Mouse (Mus musculus) cerebellum, adult 2 months (tissue): ENCODE results near the gene St6galnac3. TPM values are rescaled to one million over a fixed set of nuclear protein-coding genes. Genes with fewer than 3 reads are reported as not detected.
A peak's percentile ranks its signal among the peaks of the same experiment; 100 is the strongest.

ENCODE experiments used
- DNase-seq, 2 experiments: peaks; one replicate each; pipeline ENCODE4 v3.0.0; 2021
- H3K27ac ChIP-seq: fragments of 200-500 bp; 2 replicates; pipeline ENCODE4 v1.5.1; 2012; ENCODE audit warnings: low read length, control low read depth, inconsistent platforms; ENCODE audit not compliant: insufficient read depth
- H3K27me3 ChIP-seq: fragments of 200-500 bp; 2 replicates; pipeline ENCODE4 v1.6.1; 2012; ENCODE audit warnings: inconsistent platforms, mild to moderate bottlenecking, low read length, moderate library complexity; ENCODE audit not compliant: control insufficient read depth, insufficient read depth
- H3K4me1 ChIP-seq: fragments of 200-500 bp; 2 replicates; pipeline ENCODE4 v1.6.1; 2011; ENCODE audit warnings: low read length; ENCODE audit not compliant: control insufficient read depth, insufficient read depth
- H3K4me3 ChIP-seq: fragments of 200-500 bp; replicated peaks from 2 replicates; pipeline ENCODE3; 2011; ENCODE audit warnings: mild to moderate bottlenecking, low read depth, low read length, control low read depth; ENCODE audit not compliant: insufficient read depth
- CTCF ChIP-seq: fragments of 200-500 bp; IDR thresholded peaks from 2 replicates; pipeline ENCODE4 v1.5.1; 2011; ENCODE audit warnings: low read depth, mild to moderate bottlenecking, control low read depth, low read length, moderate library complexity, borderline replicate concordance; ENCODE audit not compliant: insufficient read depth
- POLR2A ChIP-seq: fragments of 200-500 bp; IDR thresholded peaks from 2 replicates; pipeline ENCODE4 v1.6.1; 2011; ENCODE audit warnings: low read length, control low read depth, borderline replicate concordance; ENCODE audit not compliant: insufficient read depth
- WGBS: fragments of 180-500 bp; shearing (Covaris S2); methylation state at CpG from one replicate; pipeline ENCODE4 v1.1.7; 2018; 5-methylcytosine and 5-hydroxymethylcytosine counted together
- polyA plus RNA-seq: library from polyadenylated mRNA; depleted of rRNA; stranded (reverse); fragments of >200 nt; gene quantifications from 2 replicates; pipeline ENCODE4 v1.2.3, GENCODE M21; 2012

Gene St6galnac3
- polyA plus RNA-seq, 1 experiment: 14.6 TPM

DNA sequence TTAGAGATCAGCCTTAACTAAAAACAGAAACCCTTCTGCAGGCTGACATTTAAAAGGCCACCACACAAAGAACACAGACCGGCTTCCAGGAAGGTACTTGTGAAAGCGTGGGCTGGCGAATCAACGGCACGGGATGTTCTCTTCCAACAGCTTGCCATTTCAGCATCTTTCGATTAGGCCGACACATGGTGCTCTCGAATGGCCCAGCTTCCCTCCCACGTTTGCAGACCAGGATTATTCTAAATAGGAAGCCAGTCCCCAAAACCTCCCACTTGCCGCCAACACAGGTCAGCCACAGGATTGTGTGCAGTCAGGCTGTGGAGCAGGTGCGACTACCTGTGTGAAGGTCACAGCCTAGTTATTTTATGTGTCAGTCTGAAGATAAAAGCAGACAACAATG is 153.8 kb downstream of the St6galnac3 start:
- no peak for DNase-seq
- no peaks in the 10 kb centered on the region for H3K27me3 ChIP-seq
- TF ChIP-seq CTCF (no peak), POLR2A (no peak)
- peaks cover 3% of the 10 kb centered on the region; the same call in 1 of the 2 replicates for H3K4me1 ChIP-seq
- H3K4me3 ChIP-seq: no peak overlapping the region
- 74% methylated on average over 11 of the region's 11 CpGs for WGBS
- H3K27ac ChIP-seq: no peak overlapping the region

DNA sequence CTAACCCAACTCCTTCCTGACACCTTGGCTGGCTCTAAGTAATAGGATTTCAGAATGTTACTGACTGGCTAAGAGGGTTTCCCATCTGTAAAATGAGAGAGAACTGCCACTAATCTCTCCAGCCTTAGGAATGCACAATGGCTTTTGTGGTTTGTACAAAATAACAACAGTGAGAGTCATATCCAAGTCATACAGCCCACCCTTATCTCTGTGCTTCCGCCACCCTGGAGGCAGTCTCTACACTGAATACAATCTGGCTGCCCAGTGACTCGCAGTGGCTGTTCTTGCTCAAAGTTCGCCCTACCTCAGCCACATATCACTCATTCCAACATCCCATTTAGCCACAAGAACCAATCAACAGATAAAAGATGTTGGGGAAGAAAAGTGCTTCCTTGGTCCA is 156.2 kb downstream of the St6galnac3 start:
- Histone ChIP-seq H3K27me3 (no peaks in the 10 kb centered on the region), H3K27ac (no peak overlapping the region), H3K4me1 (peaks cover 3% of the 10 kb centered on the region; the same call in 1 of the 2 replicates), H3K4me3 (no peak overlapping the region)
- no peak for DNase-seq
- TF ChIP-seq CTCF (no peak), POLR2A (no peak)
- WGBS: 97% methylated on average over 3 of the region's 3 CpGs

DNA sequence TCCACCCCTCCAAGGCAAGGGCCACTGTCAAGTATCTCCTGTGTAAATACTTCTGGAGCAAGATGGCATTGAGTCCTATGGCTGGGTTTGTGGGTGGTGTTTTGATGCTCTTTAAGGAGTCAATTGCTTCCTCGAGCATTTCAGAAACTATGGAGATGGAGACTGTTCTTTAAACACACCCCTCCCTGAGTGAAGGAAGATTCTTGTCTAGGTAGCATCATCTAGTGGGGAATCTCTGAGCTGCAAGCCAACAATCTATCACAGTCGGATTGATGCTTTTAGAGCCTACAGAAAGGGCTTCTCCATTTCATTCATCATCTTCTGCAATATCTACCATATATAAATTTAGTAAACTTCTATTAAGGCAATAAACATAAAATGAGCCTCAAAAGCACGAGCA is 157.1 kb downstream of the St6galnac3 start:
- WGBS: 53% methylated on average over 3 of the region's 3 CpGs
- no peak for DNase-seq
- TF ChIP-seq POLR2A: no peak
- no peak for TF ChIP-seq CTCF
- no peak overlapping the region for H3K27ac ChIP-seq
- H3K4me3 ChIP-seq: no peak overlapping the region
- H3K4me1 ChIP-seq: peaks cover 3% of the 10 kb centered on the region; the same call in 1 of the 2 replicates
- H3K27me3 ChIP-seq: no peaks in the 10 kb centered on the region

- Histone ChIP-seq H3K27me3 (no peaks in the 10 kb centered on the region), H3K27ac (no peak overlapping the region), H3K4me3 (no peak overlapping the region), H3K4me1 (peaks cover 3% of the 10 kb centered on the region; the same call in 1 of the 2 replicates)
- DNase-seq: no peak
- 31% methylated on average over 4 of the region's 4 CpGs for WGBS
- TF ChIP-seq CTCF (no peak), POLR2A (no peak)
Observed at GRCm38 (mm10) chr3:153567512-153567911, 157.5 kb downstream of the St6galnac3 start.

- TF ChIP-seq CTCF: no peak
- no peak for TF ChIP-seq POLR2A
- H3K4me3 ChIP-seq: no peak overlapping the region
- DNase-seq: no peak
- WGBS: 98% methylated on average over 2 of the region's 2 CpGs
- no peaks in the 10 kb centered on the region for H3K27me3 ChIP-seq
- H3K27ac ChIP-seq: no peak overlapping the region
- H3K4me1 ChIP-seq: peaks cover 3% of the 10 kb centered on the region; the same call in 1 of the 2 replicates
Observed at GRCm38 (mm10) chr3:153566100-153566499, 158.9 kb downstream of the St6galnac3 start.

DNA sequence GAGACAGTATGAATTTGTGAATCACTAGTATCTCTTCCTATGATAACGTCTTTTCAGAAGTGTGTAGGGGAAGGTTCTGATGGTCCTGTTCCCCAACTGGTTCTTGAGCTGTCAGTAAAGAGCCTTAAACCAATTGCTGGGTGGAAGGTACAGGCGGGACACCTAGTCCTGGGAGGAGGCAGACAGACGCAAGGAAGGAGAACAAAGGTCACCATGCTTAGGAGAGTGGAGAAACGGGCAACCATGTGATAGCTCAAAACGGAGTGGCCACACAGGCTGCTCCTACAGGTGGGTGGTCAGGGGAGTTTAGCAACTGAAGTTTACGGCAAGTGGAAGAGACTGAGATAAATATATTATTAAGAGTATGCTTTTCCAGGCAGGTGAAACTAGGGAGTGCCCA is 164.1 kb downstream of the St6galnac3 start:
- Histone ChIP-seq H3K4me3 (no peak overlapping the region), H3K4me1 (no peaks in the 10 kb centered on the region; the same call in 1 of the 2 replicates), H3K27me3 (no peaks in the 10 kb centered on the region), H3K27ac (no peak overlapping the region)
- DNase-seq: no peak
- TF ChIP-seq POLR2A: no peak
- no peak for TF ChIP-seq CTCF
- WGBS: 94% methylated on average over 6 of the region's 6 CpGs

- no peak overlapping the region for H3K4me3 ChIP-seq
- no peak for DNase-seq
- no peak overlapping the region for H3K27ac ChIP-seq
- 55% methylated on average over 8 of the region's 8 CpGs for WGBS
- no peaks in the 10 kb centered on the region; the same call in 1 of the 2 replicates for H3K4me1 ChIP-seq
- H3K27me3 ChIP-seq: no peaks in the 10 kb centered on the region
- no peak for TF ChIP-seq POLR2A
- no peak for TF ChIP-seq CTCF
Observed at GRCm38 (mm10) chr3:153559586-153559985, 165.4 kb downstream of the St6galnac3 start.

DNA sequence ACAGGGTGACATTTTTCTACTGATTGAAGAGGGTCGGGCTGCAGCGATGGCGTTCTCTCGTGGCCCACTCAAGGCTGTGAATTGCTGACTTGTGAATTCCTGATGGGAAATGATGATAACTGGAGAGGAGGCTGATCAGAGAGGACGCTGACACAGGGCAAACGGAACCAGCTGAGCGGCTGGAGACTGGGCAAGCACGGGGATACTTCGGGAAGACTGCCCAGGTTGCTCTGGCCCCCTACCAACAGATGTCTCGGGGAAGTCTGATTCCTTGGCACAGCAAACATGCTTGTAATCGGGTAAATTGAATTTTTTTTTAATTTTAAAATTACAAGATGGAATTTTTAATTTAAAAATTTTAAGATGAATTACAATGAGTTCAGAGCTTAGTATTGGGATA is 168.4 kb downstream of the St6galnac3 start:
- Histone ChIP-seq H3K4me3 (no peak overlapping the region), H3K27me3 (no peaks in the 10 kb centered on the region), H3K4me1 (no peaks in the 10 kb centered on the region; the same call in 1 of the 2 replicates), H3K27ac (no peak overlapping the region)
- peak; percentile 28 for DNase-seq
- 8% methylated on average over 11 of the region's 11 CpGs for WGBS
- TF ChIP-seq POLR2A: no peak
- TF ChIP-seq CTCF: no peak

DNA sequence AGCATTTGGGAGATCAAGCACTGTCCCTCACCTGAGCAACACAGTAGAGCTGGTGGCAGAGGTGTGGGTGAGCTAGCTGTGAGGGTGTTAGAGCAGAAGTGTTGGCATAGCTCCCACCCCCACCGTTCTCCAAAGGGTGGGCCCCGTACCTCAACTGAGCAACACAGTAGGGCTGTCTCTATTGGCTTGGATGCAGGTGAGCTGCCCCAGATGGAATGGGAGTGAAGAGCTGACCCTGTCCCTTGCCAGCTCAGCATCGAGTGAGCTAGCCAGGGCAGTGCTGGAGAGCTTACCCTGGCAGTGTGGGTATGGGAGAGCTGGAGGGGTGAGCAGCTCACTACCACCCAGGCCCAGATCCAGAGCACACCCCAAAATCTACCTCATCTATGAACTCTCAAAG is 171.3 kb downstream of the St6galnac3 start:
- Histone ChIP-seq H3K27ac (no peak overlapping the region), H3K27me3 (no peaks in the 10 kb centered on the region), H3K4me3 (no peak overlapping the region), H3K4me1 (no peaks in the 10 kb centered on the region)
- WGBS: 50% methylated on average over 3 of the region's 3 CpGs
- DNase-seq: no peak
- TF ChIP-seq POLR2A: no peak
- TF ChIP-seq CTCF: no peak
